Mouse (Mus musculus) regulatory T cell (primary cell): ENCODE data around the gene Smg7.
"Not testable (repeated sequence)": the region's sequence is repeated elsewhere in the genome, so short reads cannot be mapped to it uniquely, and the experiment has no call there.

ENCODE experiments used
- in situ Hi-C: fragments of 300-600 bp; cut with MboI, MseI; formaldehyde crosslinking; loops from one replicate; pipeline ENCODE4 v1.15.1; 2025; ENCODE audit warnings: high pct_unique_total_duplicates

Gene Smg7

GRCm38 (mm10) chr1:152901765-152902664 is at the start of gene Smg7:
TSS of gene Smg7 (minus strand) at chr1:152902646.
- in situ Hi-C loops: loop anchor here (10.0 kb wide), 1 partner anchor 1003 kb away; the partner anchor contains the start of gene Teddm2

GRCm38 (mm10) chr1:152942977-152943376 is 40.5 kb upstream of the Smg7 start:
- in situ Hi-C loops: no loop called here

GRCm38 (mm10) chr1:152936365-152936764 is 33.9 kb upstream of the Smg7 start:
- in situ Hi-C loops: no loop called here

DNA sequence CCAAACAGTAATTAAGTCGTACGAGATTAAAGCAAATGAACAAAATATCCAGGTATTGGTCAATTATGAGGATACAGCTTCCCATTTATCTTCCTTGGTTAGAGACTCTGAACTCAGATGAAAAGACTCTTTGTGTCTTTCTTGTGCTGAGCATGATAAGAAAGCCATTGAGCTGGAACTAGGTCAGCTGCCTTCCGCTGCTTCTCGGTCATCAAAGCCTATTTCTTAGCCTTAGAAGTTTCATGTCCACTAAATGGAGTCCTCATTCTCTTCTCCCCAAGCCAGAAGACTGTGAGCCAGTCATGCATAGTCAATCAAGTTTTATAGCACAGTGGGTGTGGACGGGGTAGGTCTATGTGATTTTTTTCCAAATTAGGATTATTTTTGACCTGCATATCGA is 33.0 kb upstream of the Smg7 start:
- in situ Hi-C loops: no loop called here

DNA sequence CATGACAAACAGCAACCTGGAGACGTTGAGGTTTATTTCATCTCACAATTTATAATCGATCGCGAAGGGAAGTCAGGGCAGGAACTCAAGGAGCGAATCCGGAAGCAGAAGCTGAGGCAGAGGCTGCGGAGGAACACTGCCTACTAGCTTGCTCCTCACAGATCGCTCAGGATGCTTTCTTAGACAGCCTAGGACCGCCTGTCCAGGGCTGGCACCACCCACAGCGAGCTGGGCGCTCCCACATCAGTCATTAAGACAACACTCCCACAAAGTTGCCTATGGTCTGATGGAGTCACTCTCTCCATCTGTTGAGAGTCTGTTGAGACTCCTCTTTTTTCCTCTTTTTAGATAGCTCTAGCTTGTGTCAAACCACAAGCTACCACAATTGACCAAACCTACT is 31.5 kb upstream of the Smg7 start:
- in situ Hi-C loops: loop anchor here (5.0 kb wide), 1 partner anchor 402 kb away; no protein-coding TSS in a partner anchor

- in situ Hi-C loops: no loop called here
Measured at GRCm38 (mm10) chr1:152921786-152922185, 19.3 kb upstream of the Smg7 start.

DNA sequence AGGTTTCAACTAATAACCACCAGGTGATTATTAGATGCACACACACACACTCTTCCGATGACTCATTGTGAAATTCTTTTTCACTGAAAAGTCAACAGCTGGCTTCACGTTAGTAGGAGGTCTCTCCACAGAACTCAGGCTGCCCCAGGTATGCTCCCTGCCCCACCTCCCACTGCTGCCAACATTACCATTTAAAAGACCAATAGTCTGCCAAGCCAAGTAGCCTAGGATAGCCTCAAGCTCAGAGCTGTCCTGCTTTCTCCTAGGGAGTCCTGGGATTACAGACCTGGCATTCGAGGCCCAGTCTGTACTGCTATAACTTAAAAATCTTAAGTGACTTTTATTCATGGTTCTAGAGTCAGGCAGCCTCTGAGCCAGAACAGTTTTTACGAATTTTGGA is 15.2 kb upstream of the Smg7 start:
- in situ Hi-C loops: no loop called here

DNA sequence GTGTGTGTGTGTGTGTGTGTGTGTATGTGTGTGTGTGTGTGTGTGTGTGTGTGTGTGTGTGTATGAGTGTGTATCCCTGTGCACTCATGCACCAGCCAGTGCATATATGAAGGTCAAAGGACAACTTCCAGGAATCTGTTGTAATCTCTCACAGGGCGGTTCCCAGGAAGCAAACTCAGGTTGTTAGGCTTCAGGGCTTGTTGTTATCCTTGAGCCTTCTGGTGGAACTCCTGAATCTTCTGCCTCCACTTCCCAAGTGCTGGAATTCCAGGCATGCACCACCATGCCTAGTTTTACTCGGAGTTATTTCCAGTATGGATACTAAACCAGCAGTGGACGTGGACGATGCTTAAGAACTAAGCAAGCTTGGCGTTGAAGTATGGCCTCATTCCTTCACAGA is 14.5 kb upstream of the Smg7 start:
- in situ Hi-C loops: no loop called here

- in situ Hi-C loops: no loop called here
Measured at GRCm38 (mm10) chr1:152915766-152916165, 13.3 kb upstream of the Smg7 start.

DNA sequence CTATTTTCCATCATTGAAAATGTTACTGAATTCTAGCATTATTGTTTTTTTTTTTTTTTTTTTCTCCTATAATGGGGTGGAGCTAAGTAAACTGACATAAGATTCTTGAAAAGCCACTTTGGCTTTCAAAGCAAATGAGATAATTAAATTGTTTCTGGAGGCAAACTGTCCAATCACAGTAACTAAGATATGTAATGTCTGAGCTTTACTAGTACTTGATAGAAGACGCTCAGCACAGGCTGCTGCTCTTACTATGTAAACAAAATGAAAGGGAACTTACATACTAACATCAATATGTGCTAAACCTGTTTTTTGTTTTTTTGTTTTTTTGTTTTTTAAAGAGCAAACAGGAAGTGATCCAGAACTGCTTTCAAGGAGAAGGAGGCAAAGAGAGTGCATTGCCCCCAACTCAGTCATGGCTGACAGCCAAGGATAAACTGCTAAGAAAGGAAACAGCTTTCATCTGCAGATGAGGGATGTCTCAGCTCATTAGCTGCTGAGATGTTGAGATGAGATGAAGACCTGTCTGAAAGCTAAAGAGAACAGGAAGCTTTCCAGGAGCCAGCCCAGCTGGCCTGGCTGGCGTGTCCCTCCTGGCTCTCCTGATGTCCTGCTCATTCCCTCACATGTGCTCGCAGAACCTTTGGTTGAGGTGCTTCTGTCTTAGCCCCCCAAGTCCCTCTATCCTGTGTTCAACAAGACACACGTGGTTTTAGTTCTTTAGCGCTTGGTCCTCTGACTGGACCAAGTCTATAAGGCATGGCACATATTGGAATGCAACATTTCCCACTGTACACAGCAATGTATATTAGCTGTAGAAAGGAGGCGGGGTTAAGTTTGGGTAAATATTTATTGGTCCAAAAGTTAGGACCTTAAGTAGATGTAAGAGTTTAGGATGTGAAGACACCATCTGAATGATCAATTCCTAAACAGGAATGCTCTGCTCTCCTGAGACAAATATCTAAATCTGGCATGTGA is 11.3 kb upstream of the Smg7 start:
- in situ Hi-C loops: no loop called here

- in situ Hi-C loops: loop anchor here (10.0 kb wide), 1 partner anchor 1000 kb away; the partner anchor contains the start of gene Teddm2
Measured at GRCm38 (mm10) chr1:152904469-152904868, 2.0 kb upstream of the Smg7 start.

DNA sequence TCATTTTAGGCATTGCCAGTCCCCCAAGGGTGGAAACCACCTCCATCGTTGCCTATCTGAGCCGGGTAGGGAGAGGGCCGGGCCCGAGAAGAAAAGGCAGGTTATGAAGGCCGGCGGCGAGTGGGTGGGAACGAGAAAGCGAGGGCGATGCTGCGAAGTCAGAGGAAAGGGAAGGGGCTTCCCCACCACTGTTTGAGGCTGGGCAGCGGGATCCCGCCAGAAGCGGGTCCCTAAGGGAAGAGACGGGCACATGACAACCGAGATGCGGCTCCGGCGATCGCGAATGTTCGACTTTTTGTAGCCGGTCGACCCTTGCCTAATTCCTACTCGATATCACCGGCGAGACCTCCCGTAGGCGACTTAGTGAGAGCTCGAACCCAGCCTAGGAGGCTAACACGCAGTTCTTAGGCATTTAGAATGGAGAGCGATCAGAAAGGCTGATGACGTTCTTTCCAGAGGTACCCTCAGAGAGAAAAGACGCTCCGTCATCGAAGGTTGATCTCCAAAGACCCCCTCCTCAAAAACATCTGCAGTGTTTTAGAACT is 1.2 kb upstream of the Smg7 start:
- in situ Hi-C loops: loop anchor here (10.0 kb wide), 1 partner anchor 1001 kb away; the partner anchor contains the start of gene Teddm2

- in situ Hi-C loops: loop anchor here (10.0 kb wide), 1 partner anchor 1002 kb away; the partner anchor contains the start of gene Teddm2
Measured at GRCm38 (mm10) chr1:152902665-152903516, 445 bp upstream of the Smg7 start.

DNA sequence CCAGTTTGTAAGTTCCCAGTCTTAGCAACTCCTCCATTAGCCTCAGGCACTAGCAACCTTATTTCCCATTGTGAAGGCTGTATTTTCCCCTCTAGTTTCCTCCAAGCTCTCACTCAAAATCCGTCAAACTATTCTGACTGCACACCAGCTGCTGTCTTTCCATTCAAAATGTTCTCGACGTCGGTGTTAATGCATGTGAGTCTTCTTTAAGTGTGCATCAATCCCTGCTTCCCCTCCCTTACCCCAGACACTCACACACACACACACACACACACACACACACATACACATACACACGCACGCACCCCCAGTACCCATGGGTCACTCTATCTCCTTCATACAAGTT is 1.1 kb downstream of the Smg7 start:
- in situ Hi-C loops: loop anchor here (10.0 kb wide), 1 partner anchor 1003 kb away; the partner anchor contains the start of gene Teddm2

GRCm38 (mm10) chr1:152888086-152888485 is 14.4 kb downstream of the Smg7 start:
- in situ Hi-C loops: not testable (repeated sequence)

DNA sequence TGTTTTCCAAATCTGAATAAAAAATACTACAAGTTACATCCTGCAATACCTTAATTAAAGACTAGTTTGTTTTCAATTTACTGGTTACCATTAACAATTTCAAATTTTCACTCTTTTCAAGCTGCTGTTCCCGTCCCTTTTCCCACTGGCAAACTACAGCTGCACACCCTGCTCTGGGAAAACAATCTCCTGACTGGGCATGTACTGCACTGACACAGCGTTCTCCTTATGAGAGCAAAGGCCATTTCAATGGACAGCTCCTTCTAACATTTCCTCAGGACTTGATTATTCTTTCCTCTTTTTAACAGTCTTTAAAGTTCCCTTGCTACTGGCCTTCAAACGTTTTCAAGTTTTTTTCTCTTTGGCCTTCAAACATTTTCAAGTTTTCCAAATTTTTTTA is 31.4 kb downstream of the Smg7 start:
- in situ Hi-C loops: no loop called here

DNA sequence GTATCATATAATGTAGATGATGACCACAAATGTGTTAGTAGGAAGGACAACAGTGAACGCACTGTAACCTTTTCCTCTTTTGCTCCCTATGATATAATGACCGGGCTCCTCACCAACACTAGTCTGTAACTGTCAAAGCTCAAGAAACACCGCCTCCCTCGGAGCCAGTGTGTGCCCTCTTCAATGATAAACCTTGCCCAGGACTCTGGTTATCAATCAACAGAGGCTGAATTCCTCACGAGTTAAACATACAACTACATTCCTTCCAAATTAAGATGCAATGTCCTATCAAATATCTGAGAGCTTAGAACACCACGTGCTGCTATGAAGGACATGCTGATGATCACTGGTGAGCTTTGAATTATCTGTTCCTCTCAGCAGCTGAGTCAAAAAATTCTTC is 32.5 kb downstream of the Smg7 start:
- in situ Hi-C loops: no loop called here

GRCm38 (mm10) chr1:152846856-152847255 is 55.6 kb downstream of the Smg7 start:
- in situ Hi-C loops: no loop called here

DNA sequence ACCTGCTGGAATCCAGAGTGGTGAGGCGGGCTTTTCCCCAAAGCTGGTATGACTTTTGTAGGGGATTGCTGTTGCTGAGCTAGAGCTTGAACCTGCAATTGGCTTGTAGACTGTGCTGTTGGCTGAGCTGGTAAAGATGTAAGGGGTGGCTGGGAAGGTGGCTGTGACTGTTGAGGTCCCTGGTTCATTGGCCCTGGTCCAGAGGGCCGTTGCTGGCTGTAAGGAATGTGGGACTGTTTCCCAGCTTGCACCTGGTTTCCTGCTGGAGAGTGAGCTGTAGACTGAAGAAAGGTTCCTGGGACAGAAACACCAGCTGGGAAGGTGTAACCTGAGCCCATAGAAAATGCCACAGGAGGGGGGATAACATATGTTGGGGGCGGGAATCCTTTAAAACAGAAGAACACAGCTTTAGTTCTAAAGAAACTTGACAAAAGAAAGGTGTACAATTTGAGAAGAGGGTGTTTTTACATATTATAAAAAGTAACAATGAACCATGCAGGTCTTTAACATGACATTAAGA is 57.2 kb downstream of the Smg7 start:
- in situ Hi-C loops: no loop called here

- in situ Hi-C loops: no loop called here
Measured at GRCm38 (mm10) chr1:152844634-152845033, 57.8 kb downstream of the Smg7 start.
